Mouse (Mus musculus): ENCODE results near the gene Mstn. TPM values are rescaled to one million over a fixed set of nuclear protein-coding genes. Genes with fewer than 3 reads are reported as not detected.

The Mstn gene
- polyA plus RNA-seq, 1 experiment from 2014 or later = 16.3 TPM

Other genes with a start within 250 kb of the Mstn start
- 23.6 and 27.7 TPM in 2 replicates for gene Inpp1, start 244.0 kb upstream of the Mstn start, polyA plus RNA-seq (2015; fragmentation: Nextera tagmentation; extraction: Ambion mirVana)
- 25.8 and 27.2 TPM in 2 replicates for gene Hibch, start 216.7 kb upstream of the Mstn start, polyA plus RNA-seq (2015; fragmentation: Nextera tagmentation; extraction: Ambion mirVana)
- 3.6 and 4.0 TPM in 2 replicates for gene 1700019D03Rik, start 41.5 kb upstream of the Mstn start, polyA plus RNA-seq (2015; fragmentation: Nextera tagmentation; extraction: Ambion mirVana)
- gene 1700019A02Rik, start 126.0 kb downstream of the Mstn start, polyA plus RNA-seq (2015; fragmentation: Nextera tagmentation; extraction: Ambion mirVana) = not detected in 2 replicates
- gene Pms1, start 235.4 kb downstream of the Mstn start, polyA plus RNA-seq (2015; fragmentation: Nextera tagmentation; extraction: Ambion mirVana) = 24.3 and 26.6 TPM in 2 replicates
- 45.8 and 46.7 TPM in 2 replicates for gene Ormdl1, start 235.5 kb downstream of the Mstn start, polyA plus RNA-seq (2015; fragmentation: Nextera tagmentation; extraction: Ambion mirVana)
- not detected in 2 replicates for gene Gm28778, start 235.5 kb downstream of the Mstn start, polyA plus RNA-seq (2015; fragmentation: Nextera tagmentation; extraction: Ambion mirVana)

All from limb, embryonic 13.5 days (tissue).